Mouse (Mus musculus): Measurements from ENCODE around the gene Fat2.

Gene Fat2

GRCm38 (mm10) chr11:55329868-55330772 is 6.2 kb downstream of the Fat2 start:
- no peak for DNase-seq (ENCODE audit: low spot score in 2 of 2)

GRCm38 (mm10) chr11:55327558-55328409 is 8.6 kb downstream of the Fat2 start:
- peak; percentile 66 to 76 for DNase-seq (ENCODE audit: low spot score in 2 of 2)

- peak in 1 of 2 experiments; percentile 43 for DNase-seq (ENCODE audit: low spot score in 2 of 2)
Observed at GRCm38 (mm10) chr11:55327111-55327510, 9.3 kb downstream of the Fat2 start.

GRCm38 (mm10) chr11:55326211-55326610 is 10.2 kb downstream of the Fat2 start:
- no peak for DNase-seq (ENCODE audit: low spot score in 2 of 2)

GRCm38 (mm10) chr11:55323854-55324253 is 12.5 kb downstream of the Fat2 start:
- DNase-seq (ENCODE audit: low spot score in 2 of 2), result no peak

- no peak for DNase-seq (ENCODE audit: low spot score in 2 of 2)
Observed at GRCm38 (mm10) chr11:55320990-55321389, 15.4 kb downstream of the Fat2 start.

- peak in 1 of 2 experiments; percentile 37 for DNase-seq (ENCODE audit: low spot score in 2 of 2)
Observed at GRCm38 (mm10) chr11:55315966-55316365, 20.4 kb downstream of the Fat2 start.

GRCm38 (mm10) chr11:55314704-55315047 is 21.7 kb downstream of the Fat2 start:
- no peak for DNase-seq (ENCODE audit: low spot score in 2 of 2)

GRCm38 (mm10) chr11:55313768-55314703 is 22.3 kb downstream of the Fat2 start:
- DNase-seq (ENCODE audit: low spot score in 2 of 2), result peak in 1 of 2 experiments; percentile 68

- DNase-seq (ENCODE audit: low spot score in 2 of 2), result no peak
Observed at GRCm38 (mm10) chr11:55302350-55302749, 34.0 kb downstream of the Fat2 start.

GRCm38 (mm10) chr11:55293179-55293578 is 43.2 kb downstream of the Fat2 start:
- no peak for DNase-seq (ENCODE audit: low spot score in 2 of 2)

GRCm38 (mm10) chr11:55291901-55292300 is 44.5 kb downstream of the Fat2 start:
- DNase-seq (ENCODE audit: low spot score in 2 of 2), result no peak

- peak in 1 of 2 experiments; percentile 32 for DNase-seq (ENCODE audit: low spot score in 2 of 2)
Observed at GRCm38 (mm10) chr11:55289851-55290391, 46.4 kb downstream of the Fat2 start.

- no peak for DNase-seq (ENCODE audit: low spot score in 2 of 2)
Observed at GRCm38 (mm10) chr11:55274756-55275155, 61.6 kb downstream of the Fat2 start.

- DNase-seq (ENCODE audit: low spot score in 2 of 2), result no peak
Observed at GRCm38 (mm10) chr11:55268580-55268979, 67.8 kb downstream of the Fat2 start.

GRCm38 (mm10) chr11:55265647-55266046 is 70.7 kb downstream of the Fat2 start:
- no peak for DNase-seq (ENCODE audit: low spot score in 2 of 2)

- no peak for DNase-seq (ENCODE audit: low spot score in 2 of 2)
Observed at GRCm38 (mm10) chr11:55264318-55264717, 72.0 kb downstream of the Fat2 start.

- DNase-seq (ENCODE audit: low spot score in 2 of 2), result no peak
Observed at GRCm38 (mm10) chr11:55262000-55262399, 74.4 kb downstream of the Fat2 start.

GRCm38 (mm10) chr11:55261105-55261504 is 75.3 kb downstream of the Fat2 start:
- no peak for DNase-seq (ENCODE audit: low spot score in 2 of 2)

GRCm38 (mm10) chr11:55253391-55253790 is 83.0 kb downstream of the Fat2 start:
- no peak for DNase-seq (ENCODE audit: low spot score in 2 of 2)

GRCm38 (mm10) chr11:55250527-55250926 is 85.8 kb downstream of the Fat2 start:
- no peak for DNase-seq (ENCODE audit: low spot score in 2 of 2)
